Mouse (Mus musculus) CD4-positive helper T cell, adult 2 months (primary cell): ENCODE data around the gene Capn15.

Experiments
- DNase-seq: peaks from one replicate; pipeline ENCODE4 v3.0.0-alpha.2; 2012; ENCODE audit warnings: low read depth, missing footprints, low spot score

Capn15 gene

GRCm38 (mm10) chr17:25993489-25993888 is 7.9 kb upstream of the Capn15 start:
- no peak for DNase-seq

GRCm38 (mm10) chr17:25992274-25992673 is 6.7 kb upstream of the Capn15 start:
- DNase-seq = no peak

DNA sequence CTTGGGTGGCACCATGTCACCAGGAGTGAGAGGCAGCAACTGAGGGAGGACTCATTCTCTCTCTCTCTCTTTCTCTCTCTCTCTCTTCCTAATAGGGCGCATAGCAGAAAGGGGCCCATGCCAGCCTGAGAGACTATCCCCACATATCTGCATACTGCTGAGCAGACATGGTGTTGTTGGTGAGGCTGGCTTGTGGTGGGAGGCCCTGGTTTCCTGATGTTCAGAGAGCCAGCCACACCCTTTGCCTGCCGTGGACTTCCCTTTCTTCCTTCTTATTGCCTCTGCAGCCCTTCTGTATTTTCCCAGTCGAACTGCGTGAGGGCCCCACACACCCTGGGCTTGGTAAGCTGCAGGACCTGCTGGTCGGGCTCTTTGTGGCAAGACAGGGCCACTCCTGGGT is 4.7 kb upstream of the Capn15 start:
- no peak for DNase-seq

GRCm38 (mm10) chr17:25984556-25985305 is 865 bp downstream of the Capn15 start:
- DNase-seq = no peak

GRCm38 (mm10) chr17:25984066-25984465 is 1.5 kb downstream of the Capn15 start:
- no peak for DNase-seq

GRCm38 (mm10) chr17:25982913-25983312 is 2.7 kb downstream of the Capn15 start:
- DNase-seq = no peak

DNA sequence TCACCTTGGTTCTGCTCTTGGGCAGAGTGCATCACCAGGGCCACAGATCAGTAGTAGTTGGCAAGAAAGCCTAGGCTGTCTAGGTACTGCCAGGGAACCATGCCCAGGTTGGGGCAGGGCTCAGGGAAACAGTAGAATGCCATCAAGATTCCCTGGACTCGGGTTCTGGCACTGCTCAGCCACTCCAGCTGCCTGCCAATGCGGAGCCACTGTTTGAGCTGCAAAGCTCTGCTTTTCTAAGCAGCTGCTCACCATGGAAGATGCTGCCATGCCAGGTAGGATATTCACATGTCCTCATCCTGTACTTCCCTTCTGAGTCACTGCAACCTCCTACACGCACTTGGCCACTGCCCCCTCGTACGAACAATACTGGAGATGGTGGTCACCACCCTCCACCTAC is 4.7 kb downstream of the Capn15 start:
- DNase-seq = no peak

- no peak for DNase-seq
Observed at GRCm38 (mm10) chr17:25979829-25980738, 5.5 kb downstream of the Capn15 start.

DNA sequence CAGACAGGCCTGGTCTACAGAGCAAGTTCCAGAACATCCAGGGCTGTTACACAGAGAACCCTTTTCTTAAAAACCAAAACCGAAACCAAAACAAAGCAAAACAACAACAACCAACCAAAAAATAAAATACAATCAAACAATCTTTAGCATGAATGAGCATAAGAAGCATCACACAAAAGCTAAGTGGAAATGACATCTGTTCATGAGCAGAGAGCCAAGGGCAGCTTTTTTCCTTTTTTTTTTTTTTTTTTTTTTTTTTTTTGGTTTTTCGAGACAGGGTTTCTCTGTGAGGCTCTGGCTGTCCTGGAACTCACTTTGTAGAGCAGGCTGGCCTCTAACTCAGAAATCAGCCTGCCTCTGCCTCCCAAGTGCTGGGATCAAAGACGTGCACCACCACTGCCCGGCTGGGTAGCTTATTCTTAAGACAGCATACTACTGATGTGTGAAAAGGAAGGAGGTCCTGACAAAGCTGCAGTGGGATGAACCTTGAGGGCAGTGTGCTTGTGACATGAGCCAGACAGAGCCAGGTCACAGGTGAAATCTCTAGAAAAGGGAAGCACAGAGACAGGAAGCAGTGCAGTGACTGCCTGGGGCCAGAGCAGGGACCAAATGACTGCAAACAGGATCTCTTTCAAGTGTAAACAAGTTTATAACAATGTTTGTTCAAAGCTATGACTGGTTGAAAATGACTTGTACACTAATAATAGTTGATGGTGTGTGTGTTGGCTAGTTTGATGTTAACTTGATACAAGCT is 14.5 kb downstream of the Capn15 start:
- peak; percentile 35 for DNase-seq

DNA sequence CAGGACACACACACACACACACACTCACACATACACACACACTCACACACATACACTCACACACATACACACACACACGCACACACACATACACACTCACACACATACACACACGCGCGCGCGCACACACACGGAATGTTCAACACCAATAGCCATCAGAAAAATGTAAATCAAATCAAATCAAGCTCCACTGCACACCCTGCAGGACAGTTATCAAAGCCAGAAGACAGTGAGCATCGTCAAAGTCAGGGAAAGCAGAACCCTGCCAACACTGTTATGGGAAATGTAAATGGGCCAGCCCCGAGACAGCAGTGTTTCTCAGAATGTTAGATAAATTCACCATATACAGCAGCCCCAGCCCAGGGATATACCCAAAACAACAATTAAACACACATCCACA is 15.1 kb downstream of the Capn15 start:
- DNase-seq = peak; percentile 43

DNA sequence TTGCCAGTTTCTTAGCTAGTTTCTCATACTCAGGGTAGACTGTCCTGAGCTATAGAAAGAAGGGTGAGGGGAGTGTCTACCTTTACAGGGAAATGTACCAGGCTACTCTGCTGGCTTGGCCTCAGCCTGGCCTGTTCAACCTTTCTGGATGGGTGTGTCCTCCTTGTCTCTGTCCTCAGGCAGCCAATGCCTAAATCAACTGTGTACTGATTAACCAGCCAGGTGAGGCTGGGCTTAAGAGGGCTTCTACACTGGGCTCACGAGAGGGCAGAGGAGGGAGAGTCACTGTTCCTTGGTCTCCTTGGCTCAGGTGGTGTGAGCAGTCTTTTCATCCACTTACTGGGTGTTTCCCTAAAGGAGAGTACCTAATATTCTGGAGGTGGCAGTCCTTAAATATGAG is 17.4 kb downstream of the Capn15 start:
- DNase-seq = no peak

- no peak for DNase-seq
Observed at GRCm38 (mm10) chr17:25967652-25968051, 17.9 kb downstream of the Capn15 start.

GRCm38 (mm10) chr17:25964271-25964670 is 21.3 kb downstream of the Capn15 start:
- no peak for DNase-seq

GRCm38 (mm10) chr17:25962413-25962905 is 23.1 kb downstream of the Capn15 start:
- DNase-seq = no peak

- no peak for DNase-seq
Observed at GRCm38 (mm10) chr17:25961566-25961965, 24.0 kb downstream of the Capn15 start.

DNA sequence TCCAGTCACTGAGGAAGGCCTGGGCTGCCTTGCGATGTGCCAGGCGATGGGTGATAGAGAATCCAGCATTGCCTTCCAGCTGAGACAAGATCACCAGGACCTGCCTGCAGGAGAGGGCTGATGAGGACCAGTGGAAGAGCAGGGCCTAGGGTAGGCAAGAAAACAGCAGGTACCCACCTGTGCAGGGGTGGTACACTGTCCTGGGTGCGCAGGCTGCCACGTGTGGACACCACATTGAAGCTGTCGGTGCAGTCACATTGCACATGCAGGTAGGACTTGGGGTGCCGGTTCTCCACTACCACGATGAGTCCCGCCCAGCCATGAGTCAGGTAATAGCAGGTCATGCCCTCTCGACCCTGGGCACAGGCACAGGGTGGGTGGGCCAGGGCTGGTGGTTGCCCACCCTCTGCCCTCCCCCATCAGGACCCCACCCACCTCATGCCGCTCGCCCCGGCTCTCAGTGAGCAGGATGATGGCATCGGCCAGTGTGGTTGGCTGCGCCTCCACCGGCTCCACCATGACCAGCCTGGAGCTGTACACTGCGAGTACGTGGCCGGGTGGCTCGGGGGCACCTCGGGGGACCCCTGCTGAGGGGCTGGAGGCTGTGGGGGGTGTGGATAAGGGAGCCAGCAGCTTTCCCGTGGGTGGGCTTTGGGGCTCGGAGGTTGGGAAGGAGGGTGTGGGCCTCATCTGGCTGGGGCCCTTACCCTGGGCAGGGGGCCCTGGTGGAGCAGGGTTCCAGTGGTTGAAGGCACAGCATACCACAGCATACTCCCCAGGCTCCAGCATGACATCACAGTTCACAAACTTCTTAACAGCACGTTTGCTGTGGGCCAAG is 25.7 kb downstream of the Capn15 start:
- no peak for DNase-seq

- DNase-seq = no peak
Observed at GRCm38 (mm10) chr17:25958771-25959494, 26.7 kb downstream of the Capn15 start.

GRCm38 (mm10) chr17:25957586-25958051 is 28.0 kb downstream of the Capn15 start:
- no peak for DNase-seq

GRCm38 (mm10) chr17:25956631-25957030 is 29.0 kb downstream of the Capn15 start:
- DNase-seq = no peak

DNA sequence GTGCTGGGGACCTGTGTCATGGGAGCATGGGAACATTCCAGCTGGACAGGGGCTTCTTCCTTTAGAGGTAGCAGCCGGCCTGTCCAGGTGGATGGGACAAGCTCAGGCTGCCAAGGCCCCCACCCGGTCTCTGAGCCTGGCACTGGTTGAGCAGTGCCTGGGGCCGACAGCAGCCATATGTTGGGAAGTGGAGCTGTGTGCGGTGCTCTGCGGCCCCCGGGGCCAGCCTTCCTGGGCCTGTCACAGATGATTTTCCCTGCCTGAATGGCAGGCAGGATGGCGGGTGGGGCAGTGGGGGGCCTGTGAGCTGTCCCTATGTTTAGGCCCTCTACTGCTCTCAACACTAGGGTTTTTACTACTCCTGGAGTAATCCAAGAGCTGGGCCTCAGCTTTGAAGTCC is 29.4 kb downstream of the Capn15 start:
- DNase-seq = no peak
